Mouse (Mus musculus) cerebellum, adult (tissue): ENCODE data around the gene Gm3532.
"Not testable (repeated sequence)": the region's sequence is repeated elsewhere in the genome, so short reads cannot be mapped to it uniquely, and the experiment has no call there.

Experiments
- ATAC-seq: cut with Nextera tagmentation; 2 replicates; pipeline ENCODE4 v1.9.2; 2017; ENCODE audit warnings: mild to moderate bottlenecking, moderate library complexity, mixed read lengths; ENCODE audit not compliant: insufficient number of reproducible peaks, low FRiP score, low TSS enrichment

Gm3532 gene

DNA sequence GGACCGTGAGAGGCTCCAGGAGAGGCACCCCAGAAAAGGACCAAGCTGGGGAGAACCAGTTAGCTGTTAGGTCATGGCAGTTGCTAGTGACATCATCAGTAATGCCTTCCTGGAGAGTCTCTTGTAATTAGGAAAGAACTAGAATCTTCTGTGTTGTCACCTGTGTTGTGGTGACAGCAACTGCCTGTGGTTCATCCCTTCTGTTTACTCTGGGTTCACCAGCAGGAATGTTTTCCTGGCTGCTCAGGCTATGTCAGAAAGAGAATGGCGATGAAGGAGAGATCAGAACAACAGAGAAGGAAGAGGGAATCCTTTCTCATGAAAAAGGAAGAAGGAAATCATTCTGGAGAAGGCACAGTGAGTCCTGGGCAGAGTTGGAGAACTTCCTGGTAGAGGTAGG lies at the start of gene Gm3532:
TSS of gene Gm3532 (plus strand) at position 301 of the 400 bp plus-strand sequence.
- not testable (repeated sequence) for ATAC-seq

GRCm38 (mm10) chr14:5501374-5501773 lies 36.9 kb upstream of the Gm3532 start, which contains the start of gene Gm3488:
Gm3488 (plus strand) TSS chr14:5501674.
- not testable (repeated sequence) for ATAC-seq
